Mouse (Mus musculus): ENCODE measurements around the gene Akap2.

The Akap2 gene

GRCm38 (mm10) chr4:57717354-57717753 lies at the start of gene Akap2:
Akap2 (plus strand) TSS chr4:57717657.
- DNase-seq (ENCODE audit: low read depth, low spot score), result no peak

DNA sequence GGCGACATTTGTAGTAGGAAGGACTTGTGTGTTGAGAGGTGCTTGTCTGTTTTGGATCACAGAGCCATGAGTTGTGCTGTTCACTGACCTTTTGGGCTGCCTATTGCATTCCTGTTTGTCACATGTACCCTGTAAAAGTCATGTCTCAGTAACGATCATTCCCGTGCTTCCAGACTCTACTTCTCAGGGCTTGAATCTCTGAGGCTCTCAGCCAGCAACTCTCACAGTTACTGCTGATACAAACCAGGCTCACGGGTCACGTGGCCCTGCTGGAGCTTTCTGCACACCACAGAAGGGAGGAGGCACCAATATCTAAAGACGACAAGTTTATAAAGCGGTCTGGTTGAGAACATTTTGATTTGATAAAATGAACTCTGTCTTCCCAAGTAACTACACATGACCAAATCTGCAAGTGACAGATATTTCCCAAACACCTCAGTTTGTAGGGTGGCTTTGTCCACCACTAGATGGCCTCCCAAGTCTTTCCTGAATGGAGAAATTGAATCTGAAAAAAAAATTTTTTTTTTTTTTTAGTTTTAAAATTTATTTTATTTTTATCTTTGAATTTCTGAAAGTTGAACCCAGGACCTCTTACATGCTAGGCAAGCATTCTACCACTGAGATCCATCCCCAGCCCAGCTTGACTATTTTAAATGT lies 46.5 kb upstream of the Akap2 start:
- DNase-seq (ENCODE audit: low read depth, low spot score), result no peak

GRCm38 (mm10) chr4:57672541-57672940 lies 44.9 kb upstream of the Akap2 start:
- no peak for DNase-seq (ENCODE audit: low read depth, low spot score)

- DNase-seq (ENCODE audit: low read depth, low spot score), result peak; percentile 95
Observed at GRCm38 (mm10) chr4:57672996-57673906, 44.2 kb upstream of the Akap2 start.

- peak; percentile 93 for DNase-seq (ENCODE audit: low read depth, low spot score)
Observed at GRCm38 (mm10) chr4:57674351-57674750, 43.1 kb upstream of the Akap2 start.

DNA sequence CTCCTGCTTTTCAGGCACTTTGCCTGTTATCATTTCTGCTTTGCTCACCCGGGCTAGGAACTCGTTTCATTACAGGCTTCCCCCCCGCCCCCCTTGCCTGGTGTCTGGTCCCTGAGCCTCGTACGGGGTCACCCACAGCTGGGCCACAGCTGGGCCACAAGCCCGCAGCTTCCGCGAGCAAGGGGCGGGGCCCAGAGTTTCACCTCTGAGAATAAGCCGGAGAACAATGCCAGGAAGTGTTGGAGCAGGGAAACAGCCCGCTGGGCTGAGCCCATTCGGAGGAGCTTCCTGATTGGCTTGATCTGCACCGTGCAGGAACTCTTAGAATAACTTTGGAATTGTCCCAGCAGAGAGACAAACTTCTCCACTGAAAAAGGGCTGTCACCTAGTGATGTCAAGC lies 42.1 kb upstream of the Akap2 start:
- DNase-seq (ENCODE audit: low read depth, low spot score), result peak; percentile 90

DNA sequence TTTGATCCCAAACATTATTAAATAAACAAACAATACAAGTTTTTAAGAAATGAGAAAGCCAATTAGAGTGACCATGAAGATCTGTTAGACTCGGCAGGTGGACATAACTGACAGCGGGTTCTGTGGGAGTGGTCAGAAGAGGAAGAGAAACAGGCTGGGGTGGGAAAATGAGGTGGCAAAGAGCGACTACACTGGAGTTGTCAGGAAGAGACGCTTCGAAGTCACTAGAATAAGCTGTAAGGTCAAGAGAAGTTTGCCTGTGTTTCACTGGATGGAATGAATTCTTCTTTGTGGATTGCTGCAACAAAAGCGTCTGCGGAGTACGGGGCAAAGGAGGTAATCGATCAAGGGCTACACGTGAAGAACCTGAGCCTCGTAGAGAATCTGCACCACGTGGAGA lies 39.5 kb upstream of the Akap2 start:
- DNase-seq (ENCODE audit: low read depth, low spot score), result no peak

DNA sequence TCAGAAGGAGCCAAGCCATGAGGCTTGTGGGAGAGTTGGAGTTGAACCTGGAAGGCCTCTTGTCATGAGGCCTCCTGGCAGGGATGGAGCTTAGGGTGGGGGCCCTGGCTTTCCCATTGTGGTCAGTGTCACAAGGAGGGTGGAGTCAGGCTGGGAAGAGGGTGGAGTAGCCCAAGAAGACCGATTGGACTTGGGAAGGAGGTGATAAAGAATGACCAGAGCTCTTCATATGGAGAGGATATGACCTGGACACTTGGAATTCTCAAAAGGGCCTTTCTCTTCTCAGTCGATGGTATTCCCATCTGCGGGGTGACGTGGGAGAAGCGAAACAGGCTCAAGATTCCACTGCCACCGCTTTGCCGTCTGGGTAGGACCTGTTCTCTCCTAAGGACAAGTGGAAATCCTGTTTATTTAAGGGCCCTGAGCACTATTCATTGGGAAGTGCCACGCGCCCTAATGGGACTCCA lies 38.4 kb upstream of the Akap2 start:
- DNase-seq (ENCODE audit: low read depth, low spot score), result no peak

DNA sequence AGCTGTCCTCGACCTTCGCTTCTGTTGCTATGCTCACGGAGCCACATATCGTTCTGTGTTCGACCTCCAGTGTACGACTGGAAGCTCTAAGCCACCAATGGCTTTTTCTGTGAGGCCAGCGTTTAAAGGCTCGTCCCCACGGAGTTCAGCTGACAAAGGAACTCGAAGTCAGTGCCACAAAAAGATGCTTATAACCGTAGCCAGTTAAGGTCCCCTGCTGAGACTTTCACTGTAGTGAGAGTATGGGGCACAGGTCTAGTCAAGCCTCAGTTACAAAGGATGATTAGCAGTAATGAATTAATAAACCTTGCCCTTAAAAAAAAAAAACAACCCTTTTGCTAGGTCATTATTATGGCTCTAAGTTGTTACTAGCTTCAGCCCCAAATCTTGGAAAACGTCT lies 37.3 kb upstream of the Akap2 start:
- DNase-seq (ENCODE audit: low read depth, low spot score), result no peak

DNA sequence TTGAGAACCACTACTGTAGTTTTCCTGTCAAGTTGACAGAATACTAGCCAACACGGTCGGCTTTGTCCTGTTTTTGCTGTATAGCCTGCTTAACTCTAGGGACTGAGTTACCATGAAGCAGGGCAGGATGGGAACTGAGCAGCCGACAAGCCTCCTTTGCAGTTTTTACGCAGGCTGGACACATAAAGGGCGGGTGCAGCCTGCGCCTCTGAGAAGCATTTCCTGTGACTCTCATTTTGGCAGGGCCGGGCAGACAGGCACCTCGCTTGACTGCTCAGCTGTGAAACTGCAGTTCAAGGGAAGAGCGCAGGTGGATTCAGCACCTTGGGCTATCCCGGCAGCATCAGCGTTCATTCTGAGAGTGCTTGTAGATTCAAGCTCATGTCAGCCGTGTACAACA lies 35.9 kb upstream of the Akap2 start:
- peak; percentile 79 for DNase-seq (ENCODE audit: low read depth, low spot score)

DNA sequence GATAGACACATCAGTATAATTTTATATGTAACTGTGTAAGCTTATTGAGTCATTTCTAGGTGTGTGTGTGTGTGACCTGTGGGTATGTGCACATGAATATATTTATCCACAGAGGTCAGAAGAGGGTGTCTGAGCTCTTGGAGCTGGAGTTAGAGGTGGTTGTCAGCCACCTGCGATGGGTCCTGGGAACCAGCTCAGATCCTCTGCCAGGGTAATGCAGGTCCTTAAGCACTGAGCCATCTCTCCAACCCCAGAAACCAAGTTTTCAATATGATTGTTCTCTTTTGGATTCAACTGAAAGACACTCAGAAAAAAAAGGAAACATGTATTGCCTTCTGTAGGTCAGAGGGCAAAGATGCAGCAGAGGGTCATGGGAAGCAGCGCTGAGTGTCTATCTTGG lies 35.1 kb upstream of the Akap2 start:
- DNase-seq (ENCODE audit: low read depth, low spot score), result no peak

GRCm38 (mm10) chr4:57682944-57683343 lies 34.5 kb upstream of the Akap2 start:
- DNase-seq (ENCODE audit: low read depth, low spot score), result no peak

- DNase-seq (ENCODE audit: low read depth, low spot score), result no peak
Observed at GRCm38 (mm10) chr4:57684676-57685215, 32.7 kb upstream of the Akap2 start.

- DNase-seq (ENCODE audit: low read depth, low spot score), result no peak
Observed at GRCm38 (mm10) chr4:57686736-57687135, 30.7 kb upstream of the Akap2 start.

DNA sequence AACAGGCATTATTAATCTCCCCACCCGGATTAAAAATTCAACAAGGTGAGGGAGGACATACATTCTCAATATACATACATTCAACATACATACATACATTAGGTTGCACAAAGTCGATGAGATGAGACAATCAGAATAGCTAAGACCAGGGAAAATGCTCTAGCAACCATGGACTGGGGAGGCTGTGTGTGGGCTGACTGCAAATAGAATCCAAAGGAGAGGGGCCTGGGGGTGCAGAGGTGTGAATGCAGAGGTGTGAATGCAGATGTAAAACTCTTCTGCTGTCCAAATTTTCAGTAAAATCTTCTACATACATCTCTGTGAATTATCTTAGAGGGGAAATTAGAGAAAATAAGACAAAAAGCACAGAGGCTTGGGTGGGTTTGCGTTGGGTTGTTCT lies 29.9 kb upstream of the Akap2 start:
- DNase-seq (ENCODE audit: low read depth, low spot score), result no peak

DNA sequence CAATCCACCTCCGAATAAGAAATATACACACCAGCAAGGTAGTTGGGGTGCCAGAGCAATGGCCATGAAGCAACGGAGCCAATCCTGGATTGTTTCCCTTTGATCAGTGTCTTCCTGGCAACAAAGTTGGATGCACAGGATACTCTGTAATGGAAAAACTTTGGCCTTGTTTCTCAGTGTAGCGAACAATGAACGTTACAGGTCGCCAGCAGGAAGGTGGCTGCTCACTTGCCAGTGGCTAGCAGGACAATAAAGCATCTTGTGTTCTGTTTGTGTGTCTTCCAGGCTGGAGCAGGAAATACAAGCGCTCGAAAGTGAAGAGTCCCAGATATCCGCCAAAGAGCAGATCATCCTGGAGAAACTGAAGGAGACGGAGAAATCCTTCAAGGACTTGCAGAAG lies 29.3 kb upstream of the Akap2 start:
- no peak for DNase-seq (ENCODE audit: low read depth, low spot score)

DNA sequence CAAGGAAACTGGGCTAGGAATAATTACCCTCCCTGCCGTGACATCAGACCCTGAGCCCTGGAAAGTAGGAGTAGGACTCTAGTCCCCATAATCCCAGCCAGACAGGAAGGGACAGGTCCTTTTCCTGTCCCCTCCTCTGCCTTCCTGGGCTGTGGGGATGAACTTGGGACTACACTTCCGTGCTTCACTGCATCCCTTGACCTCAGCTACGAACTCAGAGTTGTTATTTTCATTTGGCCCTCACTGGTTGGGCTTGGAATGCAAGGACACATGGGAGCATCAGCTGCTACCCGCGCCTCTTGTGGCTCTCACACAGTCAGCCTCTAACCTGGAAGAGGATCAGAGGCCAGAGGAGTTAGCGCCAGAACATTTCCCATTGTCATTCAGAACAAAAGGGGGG lies 27.5 kb upstream of the Akap2 start:
- peak; percentile 88 for DNase-seq (ENCODE audit: low read depth, low spot score)

- peak; percentile 100 for DNase-seq (ENCODE audit: low read depth, low spot score)
Observed at GRCm38 (mm10) chr4:57690805-57691204, 26.7 kb upstream of the Akap2 start.

GRCm38 (mm10) chr4:57694356-57695136 lies 22.9 kb upstream of the Akap2 start:
- peak; percentile 95 for DNase-seq (ENCODE audit: low read depth, low spot score)

DNA sequence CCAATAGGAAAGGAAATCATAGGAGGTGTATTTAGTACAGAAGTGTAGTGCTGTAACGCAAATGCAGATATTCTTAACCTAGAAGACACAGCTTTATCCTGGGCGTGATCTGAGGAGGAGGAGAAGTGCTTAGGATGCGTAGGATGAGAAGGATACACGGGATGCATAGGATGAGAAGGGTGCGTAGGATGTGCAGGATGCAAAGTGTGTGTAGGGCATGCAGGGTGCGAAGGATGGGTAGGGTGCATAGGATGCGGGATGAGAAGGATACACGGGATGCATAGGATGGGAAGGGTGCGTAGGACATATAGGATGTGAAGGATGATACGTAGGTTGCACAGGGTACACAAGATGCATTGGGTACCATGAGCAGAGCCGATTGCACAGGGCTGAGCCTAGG lies 20.5 kb upstream of the Akap2 start:
- no peak for DNase-seq (ENCODE audit: low read depth, low spot score)

DNA sequence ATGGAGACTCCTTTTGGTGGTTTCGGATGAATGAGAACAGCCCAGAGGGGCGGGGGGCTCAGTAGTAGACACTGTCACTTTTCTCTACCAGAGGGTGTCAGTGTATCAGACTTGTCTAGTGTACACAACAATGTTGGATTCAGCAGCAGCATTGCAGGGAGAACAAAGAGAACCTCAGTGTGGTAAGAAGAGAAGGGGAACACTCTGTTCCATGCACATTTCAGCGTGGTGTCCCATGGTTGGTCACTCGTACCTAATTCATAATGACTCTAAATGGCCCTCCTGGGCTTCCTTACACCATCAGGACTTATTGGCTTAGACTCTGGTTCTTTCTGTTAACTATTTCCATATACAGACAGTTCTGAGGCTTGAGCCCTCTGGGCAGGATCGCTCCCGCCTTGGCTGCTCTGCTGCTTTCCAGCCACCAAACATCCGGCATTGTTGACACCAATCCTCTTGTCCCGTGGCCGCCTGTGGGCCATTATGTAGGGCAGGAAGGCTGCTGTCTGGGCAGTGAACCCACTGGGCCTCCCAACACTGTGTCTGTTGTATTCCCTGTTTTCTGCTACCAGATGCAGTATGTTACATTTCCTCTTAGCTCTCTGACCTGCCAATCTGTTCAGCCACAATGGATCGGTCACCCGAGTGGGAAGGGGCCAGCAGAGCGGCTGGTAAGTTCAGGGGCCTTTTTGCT lies 19.4 kb upstream of the Akap2 start:
- no peak for DNase-seq (ENCODE audit: low read depth, low spot score)

All from R1 (cell line).